Mouse (Mus musculus) layer of hippocampus, adult 2 months (tissue): ENCODE measurements around the gene Kcna3. TPM values are rescaled to one million over a fixed set of nuclear protein-coding genes. Genes with fewer than 3 reads are reported as not detected.

ENCODE experiments used
- DNase-seq, 2 experiments: peaks; one replicate each; pipeline ENCODE4 v3.0.0; 2022; ENCODE audit warnings: low spot score in 2 of 2
- H3K27ac ChIP-seq: fragments of 200-600 bp; 2 replicates; pipeline ENCODE4 v1.8.1; 2022
- H3K4me3 ChIP-seq: fragments of 200-600 bp; 2 replicates; pipeline ENCODE4 v1.8.1; 2022; ENCODE audit warnings: mild to moderate bottlenecking
- CTCF ChIP-seq: fragments of 200-600 bp; conservative IDR thresholded peaks from 2 replicates; pipeline ENCODE4 v1.8.1; 2022; ENCODE audit warnings: antibody characterized with exemption, mild to moderate bottlenecking, moderate library complexity
- long read RNA-seq, 2 experiments: library from polyadenylated mRNA; stranded (forward); transcript quantifications; one replicate each; pipeline ENCODE4 v2.0.0; 2021; ENCODE audit warnings: borderline mapping rate in 2 of 2
- total RNA-seq, 2 experiments: library from RNA; stranded (reverse); gene quantifications; 2 replicates each; pipeline ENCODE4 v1.2.3; 2021

Kcna3 gene
- total RNA-seq = 10 to 100 TPM; 21.1 to 21.4 TPM
- long read RNA-seq, experiment 1, partial matches to known transcripts = 0 of 2 reads
- long read RNA-seq, experiment 1, other reads (novel, unspliced or antisense) = 0 of 2 reads
- long read RNA-seq, experiment 2, partial matches to known transcripts = 0 of 2 reads
- long read RNA-seq, experiment 2, other reads (novel, unspliced or antisense) = 0 of 2 reads

DNA sequence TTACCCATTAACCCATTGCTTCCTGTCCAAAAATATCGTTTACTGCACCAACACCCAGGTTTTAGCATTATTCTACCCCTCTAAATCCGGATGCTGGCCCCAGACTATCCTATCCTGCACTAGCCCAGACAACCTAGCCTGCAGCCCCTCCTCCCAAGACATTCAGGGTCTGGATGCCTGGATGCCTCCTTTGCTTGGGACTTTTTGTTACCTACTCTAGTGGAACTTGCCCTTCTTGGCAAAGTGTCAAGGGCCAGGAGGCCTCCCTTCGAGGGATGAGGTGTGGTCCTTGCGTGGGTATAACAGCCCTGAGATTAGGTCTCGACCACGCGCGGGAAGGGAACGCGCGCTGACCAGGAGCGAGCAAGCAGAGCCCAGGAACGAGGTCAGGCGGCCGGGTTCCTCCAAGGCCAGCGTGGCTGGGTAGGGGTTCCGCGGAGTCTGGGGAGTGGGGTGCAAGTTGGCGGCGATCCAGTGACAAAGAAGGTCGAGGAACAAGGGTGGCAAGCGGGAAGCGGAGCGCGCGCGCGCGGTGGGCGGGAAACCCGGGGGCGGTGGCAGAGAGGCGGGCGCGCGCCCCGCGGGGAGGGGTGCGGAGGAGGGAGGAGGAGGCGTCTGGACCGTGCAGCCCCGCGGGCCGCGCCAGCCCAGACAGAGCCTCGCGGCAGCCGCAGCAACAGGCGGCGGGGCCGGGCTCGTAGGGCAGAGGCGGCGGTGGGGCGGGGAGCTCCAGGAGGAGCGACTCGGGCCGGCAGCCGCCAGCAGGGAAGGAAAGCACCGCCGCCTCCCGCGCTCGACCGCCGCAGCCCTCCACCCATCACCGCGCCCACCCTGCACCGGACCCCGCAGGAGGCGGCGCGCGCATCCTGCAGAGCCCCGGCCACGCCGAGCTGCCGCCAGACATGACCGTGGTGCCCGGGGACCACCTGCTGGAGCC is at the start of gene Kcna3:
Gene Kcna3 (plus strand): TSS at position 649 of the 937 bp plus-strand sequence.
- DNase-seq = peak; percentile 36 to 69
- TF ChIP-seq CTCF = no peak
- Histone ChIP-seq H3K27ac (peak within 1 kb of the TSS; percentile 93), H3K4me3 (peak within 1 kb of the TSS; percentile 64)

DNA sequence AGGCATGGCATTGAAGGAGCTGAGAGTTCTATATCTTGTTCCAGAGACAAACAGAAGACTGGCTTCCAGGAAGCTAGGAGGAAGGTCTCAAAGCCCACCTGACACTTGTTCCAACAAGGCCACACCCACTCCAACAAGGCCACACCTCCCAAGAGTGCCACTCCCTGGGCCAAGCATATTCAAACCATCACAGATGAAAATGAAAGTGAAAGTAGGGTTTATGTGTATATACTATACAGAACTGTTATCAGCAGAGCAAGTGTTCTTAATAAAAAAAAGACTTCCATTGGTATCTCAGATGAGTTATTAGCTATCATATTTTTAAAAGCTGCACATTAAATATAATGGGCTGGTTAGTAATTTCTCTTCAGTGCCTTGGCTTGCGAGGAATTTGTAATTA is 44.6 kb upstream of the Kcna3 start:
- no peak overlapping the region for H3K27ac ChIP-seq
- no peak for DNase-seq
- no peak overlapping the region for H3K4me3 ChIP-seq
- no peak for TF ChIP-seq CTCF

DNA sequence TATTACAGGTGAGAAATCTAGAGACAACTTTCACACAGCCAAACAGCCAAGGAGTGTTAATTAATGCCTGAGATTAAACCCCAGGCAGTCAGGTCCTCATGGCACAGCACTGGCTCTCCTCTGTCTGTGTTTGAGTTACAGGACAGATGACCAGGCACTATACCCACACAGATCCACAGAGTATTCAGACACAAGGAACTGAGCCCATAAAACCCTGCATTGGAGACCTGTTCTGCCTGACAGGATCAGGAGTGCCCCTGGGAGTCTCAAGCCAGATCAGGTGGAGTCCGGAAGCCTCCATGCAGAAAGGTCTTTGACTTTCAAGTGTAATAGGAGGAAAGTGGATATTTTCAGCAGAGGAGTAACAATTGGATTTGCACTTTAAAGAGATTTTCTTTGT is 40.6 kb upstream of the Kcna3 start:
- TF ChIP-seq CTCF = no peak
- Histone ChIP-seq H3K4me3 (no peak overlapping the region), H3K27ac (no peak overlapping the region)
- no peak for DNase-seq

DNA sequence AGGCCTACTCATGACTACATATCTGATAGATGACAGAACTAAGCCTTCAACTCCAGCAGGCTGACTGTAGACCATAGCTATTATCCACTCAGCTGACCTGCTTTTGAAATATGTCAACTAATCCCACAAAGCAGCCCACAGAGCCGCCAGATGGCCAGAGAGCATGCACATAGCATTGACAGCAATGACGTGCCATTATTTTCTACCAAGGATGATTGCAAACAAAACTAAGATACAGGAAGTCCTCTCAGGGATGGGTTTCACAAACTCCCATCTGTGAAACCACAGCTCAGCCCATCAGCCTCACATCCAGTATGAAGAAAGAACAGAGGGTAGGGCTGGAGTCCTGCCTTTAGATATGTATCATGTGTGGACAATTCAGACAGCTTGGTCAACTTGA is 39.8 kb upstream of the Kcna3 start:
- TF ChIP-seq CTCF = no peak
- H3K4me3 ChIP-seq = no peak overlapping the region
- H3K27ac ChIP-seq = no peak overlapping the region
- no peak for DNase-seq

DNA sequence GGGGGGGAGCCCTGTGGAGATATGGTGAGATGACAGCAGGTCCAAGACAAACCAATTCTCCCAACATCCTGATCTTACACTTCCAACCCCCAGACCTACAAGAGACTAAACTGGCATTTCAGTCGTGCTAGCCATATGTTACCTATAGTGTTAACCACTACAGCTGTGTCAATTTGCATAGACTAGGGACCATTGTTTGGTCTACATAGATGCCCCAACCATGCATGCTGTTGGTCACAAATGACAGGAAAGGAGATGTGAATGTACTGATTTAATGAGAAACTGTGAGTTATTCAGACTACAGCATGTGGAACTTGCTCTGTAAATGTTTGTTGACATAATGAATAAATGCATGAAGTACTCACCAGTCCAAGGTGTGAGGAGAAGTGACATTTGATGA is 37.6 kb upstream of the Kcna3 start:
- no peak for TF ChIP-seq CTCF
- Histone ChIP-seq H3K4me3 (no peak overlapping the region), H3K27ac (no peak overlapping the region)
- no peak for DNase-seq

DNA sequence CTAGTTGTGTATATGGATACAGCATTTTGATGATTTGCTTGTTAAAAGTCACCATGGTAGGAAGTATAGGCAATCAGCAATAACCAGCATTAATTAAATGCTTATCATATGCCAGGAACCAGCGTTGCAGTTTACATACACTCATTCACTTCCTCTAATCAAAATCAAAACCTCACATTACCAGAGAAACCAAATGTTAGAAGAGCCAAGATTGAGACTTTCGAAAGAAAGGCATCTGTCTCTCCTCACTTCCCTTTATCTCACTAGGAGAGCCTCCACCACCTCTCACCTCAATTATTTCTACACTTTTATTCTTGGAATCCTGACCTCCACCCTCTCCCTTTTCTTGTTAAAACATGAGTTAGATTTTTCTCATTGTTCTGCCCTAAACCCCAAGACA is 35.8 kb upstream of the Kcna3 start:
- no peak for DNase-seq
- Histone ChIP-seq H3K4me3 (no peak overlapping the region), H3K27ac (no peak overlapping the region)
- TF ChIP-seq CTCF = no peak

DNA sequence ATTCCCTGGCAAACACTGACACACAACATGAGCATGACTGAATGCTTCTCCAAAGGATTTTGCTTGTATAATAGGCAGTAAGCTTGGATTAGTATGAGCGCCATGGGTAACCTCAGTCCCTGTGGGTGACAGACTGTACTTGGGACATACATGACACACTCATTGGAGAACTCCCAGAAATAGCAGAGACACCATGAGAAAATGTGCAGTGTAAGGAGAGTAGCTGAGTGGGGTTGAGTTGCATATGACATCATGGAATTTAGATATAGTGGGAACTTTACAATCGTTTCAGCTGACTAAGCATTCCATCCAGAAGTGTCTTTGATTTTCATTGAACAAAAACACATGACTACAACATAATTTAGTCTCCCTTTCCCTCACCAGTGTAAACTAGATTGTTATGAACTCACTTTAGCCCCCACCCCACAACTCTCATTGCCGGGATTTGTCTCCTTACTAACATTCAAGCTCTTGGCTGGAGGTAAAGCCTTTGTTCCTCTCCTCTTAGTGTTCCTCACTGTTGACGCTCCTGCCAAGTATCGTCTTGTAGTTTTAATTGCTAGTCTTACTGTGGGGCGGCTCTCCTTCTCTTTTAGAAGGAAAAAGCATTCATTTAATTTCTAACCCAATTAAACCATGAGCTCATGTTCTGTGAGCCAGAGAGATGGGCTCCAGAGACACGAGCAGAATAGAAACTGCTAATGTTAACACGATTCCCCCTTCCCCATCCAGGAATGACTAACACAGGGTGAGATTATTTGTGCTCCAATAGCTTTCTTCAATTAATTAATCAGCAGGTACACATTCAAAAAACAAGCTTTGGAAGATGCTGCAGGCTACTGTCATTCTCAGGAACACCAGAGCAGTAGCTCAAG is 33.5 kb upstream of the Kcna3 start:
- DNase-seq = no peak
- TF ChIP-seq CTCF = no peak
- H3K4me3 ChIP-seq = no peak overlapping the region
- H3K27ac ChIP-seq = no peak overlapping the region

DNA sequence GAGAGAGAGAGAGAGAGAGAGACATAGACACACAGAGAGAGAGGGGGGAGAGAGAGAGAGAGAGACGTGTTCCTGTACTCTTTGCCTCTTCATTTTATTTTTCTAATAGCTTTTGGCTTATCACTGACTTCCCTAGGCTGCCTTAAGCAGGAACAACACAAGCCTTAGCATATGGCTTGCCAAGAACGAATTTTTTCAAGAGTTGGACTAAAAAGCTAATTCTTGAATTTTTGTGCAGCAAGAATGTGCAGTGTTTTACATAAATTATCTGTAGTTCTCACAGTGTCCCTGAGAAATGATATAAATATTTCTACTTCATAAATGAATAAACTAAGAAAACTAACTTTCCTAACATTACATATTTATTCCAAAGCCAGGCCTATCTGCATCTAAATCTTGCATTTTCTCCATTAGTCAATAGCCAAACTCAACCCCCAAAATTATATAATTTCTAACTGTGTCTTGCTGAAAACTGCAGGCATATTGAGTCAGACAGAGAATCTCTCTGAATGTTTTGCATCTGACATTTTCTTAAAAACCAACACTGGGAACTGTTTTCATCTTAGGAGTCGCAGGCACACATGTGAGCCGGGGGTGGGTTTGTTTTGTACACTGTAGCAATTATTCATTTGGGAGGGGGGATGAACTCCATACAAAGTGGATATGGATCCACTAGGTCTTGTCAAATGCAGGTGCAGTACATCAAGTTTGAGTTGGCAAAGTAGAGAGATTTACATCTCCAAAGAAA is 26.5 kb upstream of the Kcna3 start:
- Histone ChIP-seq H3K4me3 (no peak overlapping the region), H3K27ac (no peak overlapping the region)
- DNase-seq = peak; percentile 19 to 54
- TF ChIP-seq CTCF = no peak

DNA sequence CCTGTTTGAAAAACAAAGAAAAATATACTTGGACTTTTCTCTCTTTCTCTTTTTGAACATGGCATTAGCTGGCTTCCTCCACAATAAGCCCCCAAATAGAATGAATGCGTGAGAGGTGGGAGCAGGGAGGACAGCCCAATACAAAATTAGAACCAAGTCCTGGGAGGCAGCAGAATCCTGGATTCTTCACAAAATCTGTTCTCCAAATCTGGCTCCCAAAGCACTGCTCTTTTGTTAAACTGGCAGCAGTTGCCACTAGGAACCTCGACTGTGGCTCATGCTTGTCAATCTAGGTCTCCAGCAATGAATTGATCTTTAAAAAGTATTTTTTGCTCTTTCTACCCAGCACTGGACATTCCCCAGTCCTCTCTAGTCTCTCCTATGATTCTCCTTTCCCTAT is 17.7 kb upstream of the Kcna3 start:
- TF ChIP-seq CTCF = no peak
- Histone ChIP-seq H3K27ac (peak overlapping the region; percentile 32; the same call in 1 of the 2 replicates), H3K4me3 (no peak overlapping the region)
- DNase-seq = peak; percentile 11 to 37

DNA sequence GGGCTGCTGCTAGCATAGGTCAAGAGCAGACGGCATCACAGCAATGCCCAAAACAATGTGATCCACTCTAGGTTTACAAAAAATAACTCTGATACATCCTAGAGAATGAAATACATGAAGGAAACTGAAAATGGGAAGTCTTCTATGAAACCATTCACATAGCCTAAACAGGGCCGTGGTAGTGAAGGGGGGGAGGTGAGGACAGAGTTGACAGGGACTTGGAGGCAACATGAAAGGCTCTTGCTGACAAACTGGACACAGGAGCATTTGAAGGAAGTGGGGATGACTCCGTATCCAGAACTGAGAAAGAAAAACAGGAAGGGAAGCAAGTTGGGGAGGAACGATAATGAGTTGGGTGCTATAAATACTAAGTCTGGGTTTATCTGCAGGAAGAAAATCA is 4.4 kb upstream of the Kcna3 start:
- Histone ChIP-seq H3K4me3 (no peak overlapping the region), H3K27ac (no peak overlapping the region)
- no peak for TF ChIP-seq CTCF
- no peak for DNase-seq

DNA sequence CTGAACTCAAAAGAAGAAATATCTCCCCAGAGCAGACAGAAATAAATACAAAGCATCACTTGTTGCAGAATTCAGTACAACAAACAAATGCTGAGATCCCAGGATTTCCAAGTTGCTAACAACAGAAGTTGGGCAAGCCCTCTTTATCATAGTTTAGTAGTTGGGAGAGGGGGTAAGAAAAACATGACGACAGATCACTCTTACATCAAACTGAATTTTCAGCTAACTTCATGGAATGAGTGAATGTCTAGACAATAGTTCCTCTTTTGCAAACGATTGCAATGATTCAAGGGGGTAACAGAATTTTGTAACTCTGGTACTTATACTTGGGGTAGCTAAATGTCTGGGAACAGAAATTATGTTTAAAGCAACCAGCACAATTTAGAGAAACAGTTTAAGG is 1.2 kb upstream of the Kcna3 start:
- no peak for DNase-seq
- no peak for TF ChIP-seq CTCF
- H3K27ac ChIP-seq = no peak overlapping the region
- no peak overlapping the region for H3K4me3 ChIP-seq

DNA sequence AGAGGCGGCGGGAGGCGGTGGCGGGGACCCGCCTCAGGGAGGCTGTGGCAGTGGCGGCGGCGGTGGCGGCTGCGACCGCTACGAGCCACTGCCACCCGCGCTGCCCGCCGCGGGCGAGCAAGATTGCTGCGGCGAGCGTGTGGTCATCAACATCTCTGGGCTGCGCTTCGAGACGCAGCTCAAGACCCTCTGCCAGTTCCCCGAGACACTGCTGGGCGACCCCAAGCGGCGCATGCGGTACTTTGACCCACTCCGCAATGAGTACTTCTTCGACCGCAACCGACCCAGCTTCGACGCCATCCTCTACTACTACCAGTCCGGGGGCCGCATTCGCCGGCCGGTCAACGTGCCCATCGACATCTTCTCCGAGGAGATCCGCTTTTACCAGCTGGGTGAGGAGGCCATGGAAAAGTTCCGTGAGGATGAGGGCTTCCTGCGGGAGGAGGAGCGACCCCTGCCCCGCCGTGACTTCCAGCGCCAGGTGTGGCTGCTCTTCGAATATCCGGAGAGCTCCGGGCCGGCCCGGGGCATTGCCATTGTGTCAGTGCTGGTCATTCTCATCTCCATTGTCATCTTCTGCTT is 580 bp downstream of the Kcna3 start:
- peak in 1 of 2 experiments; percentile 38 for DNase-seq
- Histone ChIP-seq H3K4me3 (peak overlapping the region; percentile 64), H3K27ac (peak overlapping the region; percentile 93)
- peak; percentile 43 for TF ChIP-seq CTCF
